In the genomic region with DNA sequence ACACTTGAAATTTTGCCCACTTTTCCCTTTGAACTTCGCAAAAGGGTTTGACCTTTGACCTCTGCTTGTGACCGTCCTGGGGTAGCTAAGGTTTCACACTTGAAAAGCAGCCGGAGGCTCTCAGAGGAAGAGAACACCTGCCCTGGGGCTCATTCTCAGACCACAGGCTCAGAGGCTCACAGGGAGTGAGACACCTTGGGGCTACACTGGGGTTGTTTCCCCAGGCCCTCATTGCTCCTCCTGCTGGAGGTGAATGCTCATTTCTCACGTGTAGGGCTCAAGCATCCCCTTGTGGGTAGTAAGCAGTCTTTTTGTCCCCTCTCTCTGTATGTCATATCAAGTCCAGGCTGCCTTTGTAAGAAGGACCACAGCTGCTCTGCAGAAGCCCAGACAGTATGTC, we compare ENCODE assay signal across 11 mouse cellular contexts. TPM values are rescaled to one million over a fixed set of nuclear protein-coding genes. Genes with fewer than 3 reads are reported as not detected.
A peak's percentile ranks its signal among the peaks of the same experiment; 100 is the strongest.
DNase-seq lines count a peak whose midpoint lies in the region; TF ChIP-seq lines count a peak whose summit lies in the region.
"Had no signal": no experiment of that assay in that cellular context is flagged by ENCODE, and none has a peak within 500 bp of the region (broad histone marks: within the 10 kb centered on the region; RNA-seq: fewer than 3 reads in every experiment).

No protein-coding gene starts in this region.

- peak; percentile 29 for TF ChIP-seq CTCF in heart, adult 2 months (IDR thresholded peaks at IDR 0.05)
- TF ChIP-seq CTCF in liver, adult 2 months (IDR thresholded peaks at IDR 0.05; ENCODE audit: low read depth, low read length) = peak; percentile 15; the same call in 1 of the 2 replicates
- 0 out of 2 replicates have a peak, but pooled peaks have one; percentile 4 for TF ChIP-seq CTCF in E14TG2a.4 (conservative IDR thresholded peaks at IDR 0.05; ENCODE audit: low read length)

- intact Hi-C loops in heart, adult 2 months (cut with DNase I) = no loop called here
- intact Hi-C loops in heart, postnatal 36 days (cut with DNase I) = no loop called here

- no peak overlapping the region for H3K27ac ChIP-seq in heart, adult 2 months
- no peak overlapping the region for H3K27ac ChIP-seq in liver, adult 2 months (replicated peaks; ENCODE audit: insufficient read depth, low read depth, low read length)
- peak overlapping the region; percentile 36; the same call in 1 of the 2 replicates for H3K27ac ChIP-seq in embryonic facial prominence, embryonic 10.5 days (replicated peaks)
- H3K27ac ChIP-seq: forebrain, embryonic 12.5 days; stomach, embryonic 15.5 days had no signal

- no peak overlapping the region for H3K9ac ChIP-seq in heart, adult 2 months (ENCODE audit: low read depth, low read length)
- no peak overlapping the region for H3K9ac ChIP-seq in liver, adult 2 months (ENCODE audit: low read depth, low read length)
- H3K9ac ChIP-seq: forebrain, embryonic 12.5 days; stomach, embryonic 15.5 days had no signal

- peaks cover 8% of the 10 kb centered on the region for H3K4me1 ChIP-seq in heart, adult 2 months (ENCODE audit: control insufficient read depth, insufficient read depth, low read length)
- H3K4me1 ChIP-seq in liver, adult 2 months (ENCODE audit: control insufficient read depth, insufficient read depth, low read length) = no peaks in the 10 kb centered on the region
- H3K4me1 ChIP-seq in E14TG2a.4 (replicated peaks; ENCODE audit: low read depth, low read length) = peaks cover 29% of the 10 kb centered on the region
- peaks cover 38% of the 10 kb centered on the region for H3K4me1 ChIP-seq in embryonic facial prominence, embryonic 10.5 days

- H3K4me3 ChIP-seq in heart, adult 2 months = no peak overlapping the region
- H3K4me3 ChIP-seq in liver, adult 2 months (ENCODE audit: insufficient read depth, low read depth, low read length) = no peak overlapping the region
- no peak overlapping the region for H3K4me3 ChIP-seq in E14TG2a.4 (replicated peaks; ENCODE audit: low read length)
- no peak overlapping the region for H3K4me3 ChIP-seq in embryonic facial prominence, embryonic 10.5 days
- H3K4me3 ChIP-seq: forebrain, embryonic 12.5 days; stomach, embryonic 15.5 days had no signal

- no peak for TF ChIP-seq EP300 in heart, adult 2 months (IDR thresholded peaks at IDR 0.05; ENCODE audit: insufficient read depth, low read depth, low read length)

- H3K36me3 ChIP-seq in heart, adult 2 months (ENCODE audit: control insufficient read depth, insufficient read depth, low read length) = no peaks in the 10 kb centered on the region
- H3K36me3 ChIP-seq in liver, adult 2 months (ENCODE audit: control insufficient read depth, insufficient read depth, low read length) = no peaks in the 10 kb centered on the region
- H3K36me3 ChIP-seq in E14TG2a.4 (ENCODE audit: insufficient read depth, low read length) = no peaks in the 10 kb centered on the region
- H3K36me3 ChIP-seq in embryonic facial prominence, embryonic 10.5 days (replicated peaks) = no peaks in the 10 kb centered on the region
- H3K36me3 ChIP-seq: forebrain, embryonic 12.5 days; stomach, embryonic 15.5 days had no signal

- 47% methylated on average over 4 of the region's 4 CpGs for WGBS in heart, adult 2 months
- 21% methylated on average over 4 of the region's 4 CpGs for WGBS in liver, adult 2 months
- 6% methylated on average over 4 of the region's 4 CpGs for WGBS in embryonic facial prominence, embryonic 10.5 days

- no peaks in the 10 kb centered on the region for H3K9me3 ChIP-seq in E14TG2a.4 (ENCODE audit: low read length)
- H3K9me3 ChIP-seq in embryonic facial prominence, embryonic 10.5 days = no peaks in the 10 kb centered on the region
- H3K9me3 ChIP-seq: forebrain, embryonic 12.5 days; stomach, embryonic 15.5 days had no signal

- H3K27me3 ChIP-seq in heart, adult 2 months (ENCODE audit: control insufficient read depth, insufficient read depth, low read length) = no peaks in the 10 kb centered on the region
- H3K27me3 ChIP-seq in liver, adult 2 months (ENCODE audit: control insufficient read depth, insufficient read depth, low read length) = no peaks in the 10 kb centered on the region; the same call in 1 of the 2 replicates
- H3K27me3 ChIP-seq in E14TG2a.4 (ENCODE audit: insufficient read depth, low read length) = peaks cover 31% of the 10 kb centered on the region
- H3K27me3 ChIP-seq in embryonic facial prominence, embryonic 10.5 days (replicated peaks; ENCODE audit: low read depth, poor library complexity, severe bottlenecking) = peaks cover 33% of the 10 kb centered on the region
- H3K27me3 ChIP-seq: stomach, embryonic 15.5 days had no signal

- DNase-seq in heart, adult 2 months = no peak
- no peak for DNase-seq in heart, postnatal 36 days
- no peak for DNase-seq in liver, adult 2 months (ENCODE audit: extremely low read depth, low read depth, low spot score)
- no peak for DNase-seq in liver
- peak; percentile 56 for DNase-seq in embryonic facial prominence, embryonic 10.5 days (ENCODE audit: low spot score)
- no peak for DNase-seq in ovary, adult 18-20 months (ENCODE audit: low spot score)
- DNase-seq in spleen, postnatal 14 days (ENCODE audit: low spot score in 2 of 2) = no peak

- TF ChIP-seq POLR2A in heart, adult 2 months (IDR thresholded peaks at IDR 0.05; ENCODE audit: insufficient read depth, low read depth, low read length) = no peak
- no peak for TF ChIP-seq POLR2A in liver, adult 2 months (IDR thresholded peaks at IDR 0.05; ENCODE audit: extremely low read depth, insufficient read depth, low read length)

- H3K79me2 ChIP-seq in heart, adult 2 months (replicated peaks; ENCODE audit: control insufficient read depth, insufficient read depth, low read length) = no peaks in the 10 kb centered on the region
- H3K79me2 ChIP-seq in liver, adult 2 months (ENCODE audit: control insufficient read depth, insufficient read depth, low read length) = no peaks in the 10 kb centered on the region

RNA-seq across cellular contexts. Expression of a gene that starts 4.5 kb away (rescaled TPM):
- total RNA-seq in heart, adult 2 months (2021) = 10 to 100 TPM; 37.5 to 49.6 TPM
- polyA plus RNA-seq in heart, adult 2 months (2012; rRNA removed) = 53.5 and 69.4 TPM in 2 replicates
- 10 to 100 TPM; 51.5 to 55.6 TPM for total RNA-seq in heart, postnatal 36 days (2021)
- total RNA-seq in liver, adult 2 months (2014; rRNA removed) = 1.8 TPM in 2 replicates
- 2.0 and 3.3 TPM in 2 replicates for polyA plus RNA-seq in liver, adult 2 months (2012; rRNA removed)
- polyA plus RNA-seq in embryonic facial prominence, embryonic 10.5 days (2016; fragmentation: Nextera tagmentation; extraction: Ambion mirVana) = 30.0 and 33.5 TPM in 2 replicates
- total RNA-seq: common myeloid progenitor, adult 5-6 weeks had no signal

Comparison
In these comparisons a context has a peak if more than half of its experiments do, and no peak if none do; other contexts are left out.
1. RNA of a gene that starts 4.5 kb away (total RNA-seq): 51.5 to 55.6 TPM in heart, postnatal 36 days and 37.5 to 49.6 TPM in heart, adult 2 months; 1.8 TPM in liver, adult 2 months; every median in the first group is over 10 times any median in the second.
2. Peak in every context shown above with its lines, with median percentiles within 50 percentile points of each other: CTCF ChIP-seq.